In the genomic region with DNA sequence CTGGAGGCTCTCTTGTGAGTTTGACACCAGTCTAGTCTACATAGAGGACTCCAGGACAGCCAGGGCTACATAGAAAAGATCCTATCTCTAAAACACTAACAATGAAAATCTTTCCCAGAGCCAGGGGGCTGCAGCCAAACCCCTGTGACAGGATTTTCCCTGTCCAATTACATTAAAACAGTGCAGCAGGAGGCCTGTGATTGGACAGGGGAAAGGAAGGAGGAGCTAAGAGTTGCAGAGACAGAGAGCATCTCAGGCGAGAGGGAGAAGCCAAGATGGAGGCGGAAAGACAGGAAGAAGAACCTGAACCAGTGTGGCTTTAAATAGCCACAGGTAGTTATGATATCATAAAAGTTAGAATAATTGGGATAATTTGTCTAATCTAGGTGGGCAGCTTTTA, we compare ENCODE assay signal across 18 mouse cellular contexts. TPM values are rescaled to one million over a fixed set of nuclear protein-coding genes. Genes with fewer than 3 reads are reported as not detected.
"Had no signal": no experiment of that assay in that cellular context is flagged by ENCODE, and none has a peak within 500 bp of the region (broad histone marks: within the 10 kb centered on the region; RNA-seq: fewer than 3 reads in every experiment).

No protein-coding gene starts in this region.

- DNase-seq: lung, adult 18-20 months; lung, postnatal 14 days; lung, postnatal 36 days; right cerebral cortex, postnatal 14 days; thymus, adult 2 months; thymus, postnatal 25 days; thymus, postnatal 4 days had no signal

- ATAC-seq: lung, postnatal 0 days; midbrain, embryonic 13.5 days; midbrain, embryonic 15.5 days had no signal

- H3K4me3 ChIP-seq: lung, embryonic 15.5 days; megakaryocyte, embryonic 14.5 days; midbrain, embryonic 13.5 days; midbrain, embryonic 15.5 days; neural tube, embryonic 12.5 days; stomach, embryonic 15.5 days had no signal

- H3K4me1 ChIP-seq: lung, embryonic 15.5 days; midbrain, embryonic 13.5 days; midbrain, embryonic 15.5 days; neural tube, embryonic 12.5 days; stomach, embryonic 15.5 days had no signal

RNA-seq across cellular contexts. Expression of gene Oas1e, which starts 12.9 kb away (rescaled TPM):
- polyA plus RNA-seq: lung, embryonic 15.5 days; macrophage; neural tube, embryonic 12.5 days; stomach, embryonic 15.5 days; stomach, postnatal 0 days; testis, adult 2 months had no signal

RNA-seq across cellular contexts. Expression of gene Oas2, which starts 32.8 kb away (rescaled TPM):
- polyA plus RNA-seq: neural tube, embryonic 14.5 days had no signal
